Mouse (Mus musculus): ENCODE data around the gene Grik3. TPM values are rescaled to one million over a fixed set of nuclear protein-coding genes. Genes with fewer than 3 reads are reported as not detected.

Gene Grik3
- polyA plus RNA-seq, 1 experiment from 2014 or later, result 0.15 TPM

DNA sequence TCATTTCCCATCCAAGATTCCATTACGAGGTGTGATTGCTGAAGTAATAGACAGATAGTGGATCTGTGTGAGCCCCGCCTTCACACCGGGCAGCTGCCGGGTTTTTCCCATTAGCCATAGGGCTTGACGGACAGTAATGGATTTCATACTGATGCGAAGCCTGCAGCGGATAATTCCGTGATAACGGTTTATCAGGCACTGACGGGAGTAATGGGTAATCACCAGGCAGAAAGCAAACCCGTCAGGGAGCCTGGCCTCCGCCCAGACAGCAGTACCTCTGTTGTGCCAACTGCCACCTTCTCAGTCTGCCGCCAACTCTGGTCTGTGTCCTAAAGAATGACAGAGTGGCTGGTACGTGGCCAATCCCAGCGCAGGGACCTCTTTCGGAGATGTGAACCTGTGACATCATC is 251.7 kb downstream of the Grik3 start:
- Histone ChIP-seq H3K27ac (no peak overlapping the region), H3K36me3 (no peaks in the 10 kb centered on the region), H3K4me3 (no peak overlapping the region), H3K4me1 (peaks cover 12% of the 10 kb centered on the region), H3K9me3 (no peaks in the 10 kb centered on the region), H3K27me3 (ENCODE audit: insufficient read depth, poor library complexity, severe bottlenecking) (peaks cover 15% of the 10 kb centered on the region; the same call in 1 of the 2 replicates)
- WGBS, result 69% methylated on average over 16 of the region's 16 CpGs
- no peak for DNase-seq (ENCODE audit: low spot score)

DNA sequence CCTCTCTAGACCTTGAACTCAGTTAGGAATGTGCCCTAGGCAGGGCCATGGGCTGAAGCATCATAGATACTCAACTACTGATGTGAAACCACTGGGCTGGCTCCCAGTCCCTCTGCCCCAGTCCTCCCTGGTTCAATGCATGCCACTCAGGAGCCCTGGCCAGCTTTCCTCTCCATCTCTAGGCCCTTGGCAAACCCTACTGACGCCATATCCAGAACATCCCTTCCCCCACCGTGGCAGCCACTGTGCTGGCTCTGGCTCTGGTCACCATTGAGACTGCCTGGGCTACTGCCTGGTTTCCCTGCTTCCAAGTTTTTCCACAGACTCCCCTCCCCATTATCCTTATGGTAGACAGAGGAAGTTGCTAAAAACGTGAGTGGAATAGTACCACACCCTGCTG is 255.4 kb downstream of the Grik3 start:
- DNase-seq (ENCODE audit: low spot score), result peak; percentile 22
- 56% methylated on average over 3 of the region's 3 CpGs for WGBS
- Histone ChIP-seq H3K9me3 (no peaks in the 10 kb centered on the region), H3K36me3 (no peaks in the 10 kb centered on the region), H3K4me1 (no peaks in the 10 kb centered on the region), H3K27me3 (ENCODE audit: insufficient read depth, poor library complexity, severe bottlenecking) (no peaks in the 10 kb centered on the region), H3K27ac (no peak overlapping the region), H3K4me3 (no peak overlapping the region)

DNA sequence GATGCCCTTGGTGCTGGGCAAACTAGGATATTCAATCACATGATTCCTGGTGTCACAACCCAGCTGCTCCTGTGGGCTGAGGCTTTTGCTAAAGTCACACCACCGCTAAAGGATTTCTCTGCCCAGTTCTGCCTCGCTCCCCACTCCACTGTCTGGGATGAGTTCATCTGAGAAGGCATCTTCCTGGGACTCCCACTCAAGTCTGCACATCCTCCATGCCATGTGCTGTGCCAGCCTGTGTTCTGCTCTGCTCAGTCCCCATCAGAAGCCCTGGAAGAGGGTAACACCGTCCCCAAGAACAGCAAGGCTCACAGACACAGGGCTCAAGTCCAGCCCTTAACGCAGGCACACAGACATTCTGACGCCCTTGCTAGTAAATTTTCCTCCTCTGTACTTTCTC is 265.9 kb downstream of the Grik3 start:
- 78% methylated on average over 5 of the region's 5 CpGs for WGBS

DNA sequence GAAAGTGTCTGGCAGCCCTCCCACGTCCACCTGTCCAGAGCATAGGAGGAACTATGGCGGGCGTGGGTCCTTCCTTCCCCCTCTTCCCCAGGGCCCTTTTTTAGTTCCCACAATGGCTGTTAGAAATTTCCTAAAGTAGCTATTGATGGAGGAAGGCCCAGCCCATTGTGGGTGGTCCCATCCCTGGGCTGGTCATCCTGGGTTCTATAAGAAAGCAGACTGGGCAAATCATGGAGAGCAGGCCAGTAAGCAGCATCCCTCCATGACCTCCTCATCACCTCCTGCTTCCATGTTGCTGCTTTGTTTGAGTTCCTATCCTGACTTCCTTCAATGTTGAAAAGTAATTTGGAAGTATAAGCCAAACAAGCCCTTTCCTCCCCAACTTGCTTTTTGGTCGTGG is 269.8 kb downstream of the Grik3 start:
- no peaks in the 10 kb centered on the region for H3K4me1 ChIP-seq
- no peaks in the 10 kb centered on the region for H3K9me3 ChIP-seq
- no peak overlapping the region for H3K4me3 ChIP-seq
- DNase-seq (ENCODE audit: low spot score), result peak; percentile 57
- H3K27me3 ChIP-seq (ENCODE audit: insufficient read depth, poor library complexity, severe bottlenecking), result no peaks in the 10 kb centered on the region
- WGBS, result 86% methylated on average over 4 of the region's 4 CpGs
- H3K36me3 ChIP-seq, result no peaks in the 10 kb centered on the region
- no peak overlapping the region for H3K27ac ChIP-seq

More for the DNA sequence above, 265.9 kb downstream of the Grik3 start:
- DNase-seq (ENCODE audit: low spot score), result peak; percentile 64
- Histone ChIP-seq H3K36me3 (no peaks in the 10 kb centered on the region), H3K27ac (no peak overlapping the region), H3K4me3 (no peak overlapping the region), H3K27me3 (ENCODE audit: insufficient read depth, poor library complexity, severe bottlenecking) (no peaks in the 10 kb centered on the region), H3K9me3 (no peaks in the 10 kb centered on the region), H3K4me1 (no peaks in the 10 kb centered on the region)

DNA sequence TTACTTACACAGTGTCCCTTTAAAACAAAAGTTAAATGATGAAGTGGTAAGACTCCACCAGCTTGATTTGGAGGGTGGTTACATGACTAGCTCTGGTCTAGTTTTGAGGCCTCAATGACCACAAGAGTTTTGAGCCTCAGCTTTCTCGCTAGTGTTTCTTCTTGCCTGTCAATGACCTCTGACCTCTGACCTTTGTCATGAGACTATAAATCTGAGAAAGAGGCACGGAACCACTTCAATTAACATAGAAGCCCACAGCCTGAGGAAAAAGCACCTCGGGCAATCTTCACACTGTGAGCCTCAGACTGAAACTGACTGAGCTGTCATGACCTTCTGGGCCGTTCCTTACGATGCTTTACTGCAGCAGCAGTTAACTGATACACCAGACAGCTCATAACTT is 272.6 kb downstream of the Grik3 start:
- Histone ChIP-seq H3K27me3 (ENCODE audit: insufficient read depth, poor library complexity, severe bottlenecking) (no peaks in the 10 kb centered on the region), H3K27ac (no peak overlapping the region), H3K4me3 (no peak overlapping the region), H3K4me1 (no peaks in the 10 kb centered on the region), H3K36me3 (no peaks in the 10 kb centered on the region), H3K9me3 (no peaks in the 10 kb centered on the region)
- 69% methylated on average over 5 of the region's 5 CpGs for WGBS
- no peak for DNase-seq (ENCODE audit: low spot score)

Small RNA genes within 50 kb of the gene (microRNA-seq; reads per million reads assigned to microRNA genes)
- gene Mir692-2, result not detected
